Mouse (Mus musculus) limb, embryonic 10.5 days (tissue): ENCODE results near the gene Scube3. TPM values are rescaled to one million over a fixed set of nuclear protein-coding genes. Genes with fewer than 3 reads are reported as not detected.

Experiments
- DNase-seq: peaks from one replicate; pipeline ENCODE4 v3.0.0-alpha.2; 2017; ENCODE audit warnings: low spot score
- H3K27ac ChIP-seq: fragments of 300-500 bp; sonication (generic); 2 replicates; pipeline ENCODE4 v1.5.1; 2016; ENCODE audit warnings: mild to moderate bottlenecking
- H3K27me3 ChIP-seq: fragments of 300-500 bp; sonication (generic); 2 replicates; pipeline ENCODE4 v1.6.1; 2016; ENCODE audit warnings: low read depth, mild to moderate bottlenecking; ENCODE audit not compliant: poor library complexity, severe bottlenecking
- H3K36me3 ChIP-seq: fragments of 300-500 bp; sonication (generic); 2 replicates; pipeline ENCODE4 v1.6.1; 2016; ENCODE audit warnings: mild to moderate bottlenecking, moderate library complexity
- H3K4me1 ChIP-seq: fragments of 300-500 bp; sonication (generic); 2 replicates; pipeline ENCODE4 v1.6.1; 2016
- H3K4me3 ChIP-seq: fragments of 300-500 bp; sonication (generic); 2 replicates; pipeline ENCODE4 v1.5.1; 2016; ENCODE audit warnings: mild to moderate bottlenecking, moderate library complexity
- H3K9me3 ChIP-seq: fragments of 300-500 bp; sonication (generic); replicated peaks from 2 replicates; pipeline ENCODE4 v1.6.1; 2016; ENCODE audit warnings: mild to moderate bottlenecking
- WGBS: fragments of 180-500 bp; shearing (Covaris S2); methylation state at CpG from one replicate; pipeline ENCODE4 v1.1.7; 2016; 5-methylcytosine and 5-hydroxymethylcytosine counted together
- polyA plus RNA-seq: library from polyadenylated mRNA; unstranded; fragments of >200 nt; fragmentation: Nextera tagmentation; extraction: Ambion mirVana; gene quantifications from 2 replicates; pipeline ENCODE4 v1.2.1, GENCODE M21; 2016

Scube3 gene
- polyA plus RNA-seq, 1 experiment from 2014 or later = 11.0 TPM

- Histone ChIP-seq H3K27me3 (no peaks in the 10 kb centered on the region), H3K36me3 (no peaks in the 10 kb centered on the region), H3K4me1 (peaks cover 27% of the 10 kb centered on the region), H3K9me3 (no peaks in the 10 kb centered on the region), H3K4me3 (no peak overlapping the region), H3K27ac (no peak overlapping the region)
- WGBS = 85% methylated on average over 9 of the region's 9 CpGs
- no peak for DNase-seq
Measured at GRCm38 (mm10) chr17:28116335-28116734, 25.6 kb upstream of the Scube3 start.

- DNase-seq = no peak
- Histone ChIP-seq H3K9me3 (no peaks in the 10 kb centered on the region), H3K36me3 (no peaks in the 10 kb centered on the region), H3K27me3 (no peaks in the 10 kb centered on the region), H3K27ac (peak overlapping the region; percentile 2; the same call in 1 of the 2 replicates), H3K4me1 (peaks cover 25% of the 10 kb centered on the region), H3K4me3 (no peak overlapping the region)
- WGBS = 68% methylated on average over 19 of the region's 19 CpGs
Measured at GRCm38 (mm10) chr17:28117451-28118209, 24.3 kb upstream of the Scube3 start.

GRCm38 (mm10) chr17:28120460-28120859 lies 21.5 kb upstream of the Scube3 start:
- H3K4me3 ChIP-seq = no peak overlapping the region
- no peak overlapping the region for H3K27ac ChIP-seq
- H3K27me3 ChIP-seq = no peaks in the 10 kb centered on the region
- H3K36me3 ChIP-seq = no peaks in the 10 kb centered on the region
- peaks cover 22% of the 10 kb centered on the region for H3K4me1 ChIP-seq
- no peak for DNase-seq
- no peaks in the 10 kb centered on the region for H3K9me3 ChIP-seq
- WGBS = 84% methylated on average over 5 of the region's 5 CpGs

- WGBS = 76% methylated on average over 13 of the region's 13 CpGs
Measured at GRCm38 (mm10) chr17:28122949-28123348, 19.0 kb upstream of the Scube3 start.

GRCm38 (mm10) chr17:28123627-28124026 lies 18.3 kb upstream of the Scube3 start:
- H3K27ac ChIP-seq = peak overlapping the region; percentile 46; the same call in 1 of the 2 replicates
- no peaks in the 10 kb centered on the region for H3K9me3 ChIP-seq
- H3K4me3 ChIP-seq = no peak overlapping the region
- no peaks in the 10 kb centered on the region for H3K36me3 ChIP-seq
- 63% methylated on average over 7 of the region's 7 CpGs for WGBS
- no peaks in the 10 kb centered on the region for H3K27me3 ChIP-seq
- H3K4me1 ChIP-seq = peaks cover 11% of the 10 kb centered on the region
- DNase-seq = no peak

More at GRCm38 (mm10) chr17:28122949-28123348, 19.0 kb upstream of the Scube3 start:
- H3K4me1 ChIP-seq = peaks cover 13% of the 10 kb centered on the region
- H3K27ac ChIP-seq = 0 out of 2 replicates have a peak overlapping the region, but pooled peaks have one; percentile 46
- H3K9me3 ChIP-seq = no peaks in the 10 kb centered on the region
- H3K4me3 ChIP-seq = no peak overlapping the region
- no peak for DNase-seq
- H3K36me3 ChIP-seq = no peaks in the 10 kb centered on the region
- no peaks in the 10 kb centered on the region for H3K27me3 ChIP-seq

- H3K36me3 ChIP-seq = no peaks in the 10 kb centered on the region
- DNase-seq = no peak
- H3K27ac ChIP-seq = 0 out of 2 replicates have a peak overlapping the region, but pooled peaks have one; percentile 4
- WGBS = 75% methylated on average over 8 of the region's 8 CpGs
- no peak overlapping the region for H3K4me3 ChIP-seq
- no peaks in the 10 kb centered on the region for H3K9me3 ChIP-seq
- H3K27me3 ChIP-seq = no peaks in the 10 kb centered on the region
- peaks cover 11% of the 10 kb centered on the region for H3K4me1 ChIP-seq
Measured at GRCm38 (mm10) chr17:28124368-28124767, 17.6 kb upstream of the Scube3 start.

GRCm38 (mm10) chr17:28129796-28130195 lies 12.1 kb upstream of the Scube3 start:
- peaks cover 19% of the 10 kb centered on the region for H3K4me1 ChIP-seq
- WGBS = 92% methylated on average over 5 of the region's 5 CpGs
- no peaks in the 10 kb centered on the region for H3K9me3 ChIP-seq
- 0 out of 2 replicates have a peak, but pooled peaks cover 3% of the 10 kb centered on the region for H3K27me3 ChIP-seq
- DNase-seq = no peak
- H3K27ac ChIP-seq = no peak overlapping the region
- no peak overlapping the region for H3K4me3 ChIP-seq
- no peaks in the 10 kb centered on the region for H3K36me3 ChIP-seq

- H3K27ac ChIP-seq = no peak overlapping the region
- no peaks in the 10 kb centered on the region for H3K9me3 ChIP-seq
- no peaks in the 10 kb centered on the region for H3K36me3 ChIP-seq
- WGBS = 72% methylated on average over 5 of the region's 5 CpGs
- 0 out of 2 replicates have a peak, but pooled peaks cover 3% of the 10 kb centered on the region for H3K27me3 ChIP-seq
- no peak for DNase-seq
- peaks cover 24% of the 10 kb centered on the region for H3K4me1 ChIP-seq
- no peak overlapping the region for H3K4me3 ChIP-seq
Measured at GRCm38 (mm10) chr17:28130391-28131125, 11.4 kb upstream of the Scube3 start.

GRCm38 (mm10) chr17:28131156-28131555 lies 10.8 kb upstream of the Scube3 start:
- Histone ChIP-seq H3K36me3 (no peaks in the 10 kb centered on the region), H3K4me3 (no peak overlapping the region), H3K4me1 (peaks cover 28% of the 10 kb centered on the region), H3K9me3 (no peaks in the 10 kb centered on the region), H3K27me3 (0 out of 2 replicates have a peak, but pooled peaks cover 3% of the 10 kb centered on the region), H3K27ac (peak overlapping the region; percentile 42; the same call in 1 of the 2 replicates)
- DNase-seq = no peak

GRCm38 (mm10) chr17:28133193-28133592 lies 8.7 kb upstream of the Scube3 start:
- Histone ChIP-seq H3K4me1 (peaks cover 35% of the 10 kb centered on the region), H3K4me3 (no peak overlapping the region), H3K27me3 (0 out of 2 replicates have a peak, but pooled peaks cover 3% of the 10 kb centered on the region), H3K27ac (peak overlapping the region; percentile 21; the same call in 1 of the 2 replicates), H3K36me3 (no peaks in the 10 kb centered on the region), H3K9me3 (no peaks in the 10 kb centered on the region)
- WGBS = 8% methylated on average over 14 of the region's 14 CpGs
- peak; percentile 86 for DNase-seq

GRCm38 (mm10) chr17:28135496-28135895 lies 6.4 kb upstream of the Scube3 start:
- 0 out of 2 replicates have a peak, but pooled peaks cover 3% of the 10 kb centered on the region for H3K9me3 ChIP-seq
- H3K27ac ChIP-seq = no peak overlapping the region
- 0 out of 2 replicates have a peak, but pooled peaks cover 2% of the 10 kb centered on the region for H3K36me3 ChIP-seq
- WGBS = 48% methylated on average over 3 of the region's 3 CpGs
- no peak overlapping the region for H3K4me3 ChIP-seq
- peaks cover 11% of the 10 kb centered on the region; the same call in 1 of the 2 replicates for H3K27me3 ChIP-seq
- no peak for DNase-seq
- H3K4me1 ChIP-seq = peaks cover 51% of the 10 kb centered on the region

GRCm38 (mm10) chr17:28136266-28136665 lies 5.7 kb upstream of the Scube3 start:
- DNase-seq = no peak
- no peak overlapping the region; the same call in 1 of the 2 replicates for H3K4me3 ChIP-seq
- H3K4me1 ChIP-seq = peaks cover 56% of the 10 kb centered on the region
- WGBS = 43% methylated on average over 5 of the region's 5 CpGs
- H3K27me3 ChIP-seq = peaks cover 18% of the 10 kb centered on the region; the same call in 1 of the 2 replicates
- H3K9me3 ChIP-seq = 0 out of 2 replicates have a peak, but pooled peaks cover 3% of the 10 kb centered on the region
- 0 out of 2 replicates have a peak, but pooled peaks cover 2% of the 10 kb centered on the region for H3K36me3 ChIP-seq
- peak overlapping the region; percentile 66 for H3K27ac ChIP-seq
